Mouse (Mus musculus): ENCODE measurements at regions not wholly inside any gene's neighbourhood (a gene's known extent, or its start where the extent isn't known, plus 50 kb on each side); places are given as distances from the start of the nearest gene placed in this dataset.

- no peak overlapping the region for H3K9ac ChIP-seq
- H3K36me3 ChIP-seq: no peaks in the 10 kb centered on the region
- H3K27me3 ChIP-seq: no peaks in the 10 kb centered on the region
- no peak overlapping the region for H3K4me3 ChIP-seq (replicated peaks)
- ATAC-seq (replicated peaks; ENCODE audit: low FRiP score): no peak
- H3K4me1 ChIP-seq: no peaks in the 10 kb centered on the region
- H3K27ac ChIP-seq: no peak overlapping the region
- H3K9me3 ChIP-seq (replicated peaks): no peaks in the 10 kb centered on the region
- H3K4me2 ChIP-seq: no peak overlapping the region
- 69% methylated on average over 5 of the region's 5 CpGs for WGBS
These were observed 530.6 kb upstream of the Nrp1 start for GRCm38 (mm10) chr8:127827826-127828225.

- ATAC-seq (replicated peaks; ENCODE audit: low FRiP score): no peak
- Histone ChIP-seq H3K27me3 (no peaks in the 10 kb centered on the region), H3K9me3 (replicated peaks) (no peaks in the 10 kb centered on the region), H3K4me1 (no peaks in the 10 kb centered on the region), H3K4me3 (replicated peaks) (no peak overlapping the region), H3K4me2 (no peak overlapping the region), H3K36me3 (no peaks in the 10 kb centered on the region), H3K9ac (no peak overlapping the region), H3K27ac (no peak overlapping the region)
- WGBS: 91% methylated on average over 1 of the region's 1 CpGs
These were observed 528.7 kb upstream of the Nrp1 start for GRCm38 (mm10) chr8:127829659-127830058.

- no peak for ATAC-seq (replicated peaks; ENCODE audit: low FRiP score)
- H3K4me1 ChIP-seq: no peaks in the 10 kb centered on the region
- H3K4me3 ChIP-seq (replicated peaks): no peak overlapping the region
- H3K4me2 ChIP-seq: no peak overlapping the region
- H3K27ac ChIP-seq: no peak overlapping the region
- no peak overlapping the region for H3K9ac ChIP-seq
- WGBS: 67% methylated on average over 3 of the region's 3 CpGs
- no peaks in the 10 kb centered on the region for H3K9me3 ChIP-seq (replicated peaks)
- no peaks in the 10 kb centered on the region for H3K27me3 ChIP-seq
- no peaks in the 10 kb centered on the region for H3K36me3 ChIP-seq
These were observed 524.4 kb upstream of the Nrp1 start for GRCm38 (mm10) chr8:127834006-127834405.

GRCm38 (mm10) chr8:127836410-127837206 lies 521.8 kb upstream of the Nrp1 start:
- ATAC-seq (replicated peaks; ENCODE audit: low FRiP score): no peak
- Histone ChIP-seq H3K4me1 (0 out of 2 replicates have a peak, but pooled peaks cover 2% of the 10 kb centered on the region), H3K9me3 (replicated peaks) (no peaks in the 10 kb centered on the region), H3K27me3 (no peaks in the 10 kb centered on the region), H3K9ac (no peak overlapping the region), H3K27ac (no peak overlapping the region), H3K4me3 (replicated peaks) (no peak overlapping the region), H3K4me2 (no peak overlapping the region), H3K36me3 (no peaks in the 10 kb centered on the region)
- WGBS: 83% methylated on average over 6 of the region's 6 CpGs

- no peaks in the 10 kb centered on the region for H3K36me3 ChIP-seq
- H3K4me3 ChIP-seq (replicated peaks): no peak overlapping the region
- ATAC-seq (replicated peaks; ENCODE audit: low FRiP score): no peak
These were observed 520.1 kb upstream of the Nrp1 start for GRCm38 (mm10) chr8:127838311-127838710.

GRCm38 (mm10) chr8:127847332-127848018 lies 510.9 kb upstream of the Nrp1 start:
- Histone ChIP-seq H3K4me2 (no peak overlapping the region), H3K36me3 (no peaks in the 10 kb centered on the region), H3K4me1 (no peaks in the 10 kb centered on the region), H3K9me3 (replicated peaks) (no peaks in the 10 kb centered on the region), H3K4me3 (replicated peaks) (no peak overlapping the region), H3K27ac (peak overlapping the region; percentile 61; the same call in 1 of the 2 replicates), H3K27me3 (no peaks in the 10 kb centered on the region), H3K9ac (no peak overlapping the region)
- 70% methylated on average over 9 of the region's 9 CpGs for WGBS
- ATAC-seq (replicated peaks; ENCODE audit: low FRiP score): no peak

More at GRCm38 (mm10) chr8:127838311-127838710, 520.1 kb upstream of the Nrp1 start:
- Histone ChIP-seq H3K27ac (no peak overlapping the region), H3K9ac (no peak overlapping the region), H3K4me2 (no peak overlapping the region), H3K9me3 (replicated peaks) (no peaks in the 10 kb centered on the region), H3K4me1 (0 out of 2 replicates have a peak, but pooled peaks cover 2% of the 10 kb centered on the region), H3K27me3 (no peaks in the 10 kb centered on the region)

- H3K36me3 ChIP-seq: no peaks in the 10 kb centered on the region
- no peak overlapping the region for H3K27ac ChIP-seq
- H3K4me1 ChIP-seq: no peaks in the 10 kb centered on the region
- H3K27me3 ChIP-seq: no peaks in the 10 kb centered on the region
- H3K9ac ChIP-seq: no peak overlapping the region
- no peak overlapping the region for H3K4me3 ChIP-seq (replicated peaks)
- ATAC-seq (replicated peaks; ENCODE audit: low FRiP score): no peak
- no peak overlapping the region for H3K4me2 ChIP-seq
- H3K9me3 ChIP-seq (replicated peaks): no peaks in the 10 kb centered on the region
These were observed 508.5 kb upstream of the Nrp1 start for GRCm38 (mm10) chr8:127849926-127850325.

GRCm38 (mm10) chr8:127855653-127856300 lies 502.6 kb upstream of the Nrp1 start:
- peak overlapping the region; percentile 11; the same call in 1 of the 2 replicates for H3K27ac ChIP-seq
- H3K4me2 ChIP-seq: no peak overlapping the region
- no peak overlapping the region for H3K4me3 ChIP-seq (replicated peaks)
- no peaks in the 10 kb centered on the region for H3K9me3 ChIP-seq (replicated peaks)
- H3K9ac ChIP-seq: no peak overlapping the region
- peak; percentile 60 for ATAC-seq (replicated peaks; ENCODE audit: low FRiP score)
- H3K36me3 ChIP-seq: no peaks in the 10 kb centered on the region
- no peaks in the 10 kb centered on the region for H3K27me3 ChIP-seq
- peaks cover 16% of the 10 kb centered on the region for H3K4me1 ChIP-seq
- WGBS: 29% methylated on average over 4 of the region's 4 CpGs

- H3K4me2 ChIP-seq: no peak overlapping the region
- no peak overlapping the region for H3K4me3 ChIP-seq (replicated peaks)
- H3K27ac ChIP-seq: peak overlapping the region; percentile 11; the same call in 1 of the 2 replicates
- H3K4me1 ChIP-seq: peaks cover 16% of the 10 kb centered on the region
- H3K9ac ChIP-seq: no peak overlapping the region
- H3K9me3 ChIP-seq (replicated peaks): no peaks in the 10 kb centered on the region
- ATAC-seq (replicated peaks; ENCODE audit: low FRiP score): 0 out of 2 replicates have a peak, but pooled peaks have one; percentile 18
- H3K27me3 ChIP-seq: no peaks in the 10 kb centered on the region
- H3K36me3 ChIP-seq: no peaks in the 10 kb centered on the region
- 44% methylated on average over 5 of the region's 5 CpGs for WGBS
These were observed 501.9 kb upstream of the Nrp1 start for GRCm38 (mm10) chr8:127856351-127857135.

- Histone ChIP-seq H3K36me3 (no peaks in the 10 kb centered on the region), H3K4me3 (replicated peaks) (no peak overlapping the region), H3K9me3 (replicated peaks) (no peaks in the 10 kb centered on the region), H3K4me1 (peaks cover 16% of the 10 kb centered on the region), H3K27me3 (no peaks in the 10 kb centered on the region), H3K27ac (no peak overlapping the region), H3K4me2 (no peak overlapping the region), H3K9ac (no peak overlapping the region)
- ATAC-seq (replicated peaks; ENCODE audit: low FRiP score): no peak
- WGBS: 84% methylated on average over 3 of the region's 3 CpGs
These were observed 499.4 kb upstream of the Nrp1 start for GRCm38 (mm10) chr8:127859036-127859435.

GRCm38 (mm10) chr8:127860376-127860775 lies 498.0 kb upstream of the Nrp1 start:
- Histone ChIP-seq H3K36me3 (no peaks in the 10 kb centered on the region), H3K9ac (no peak overlapping the region), H3K4me1 (peaks cover 16% of the 10 kb centered on the region), H3K27me3 (no peaks in the 10 kb centered on the region), H3K4me2 (no peak overlapping the region), H3K4me3 (replicated peaks) (no peak overlapping the region), H3K9me3 (replicated peaks) (no peaks in the 10 kb centered on the region), H3K27ac (no peak overlapping the region)
- 78% methylated on average over 3 of the region's 3 CpGs for WGBS
- ATAC-seq (replicated peaks; ENCODE audit: low FRiP score): no peak

Data from kidney, embryonic 15.5 days (tissue).